ENCODE assay signal across 10 mouse cellular contexts in genomic region chr2:50520169-50520568, GRCm38 (mm10).
DNase-seq lines count a peak whose midpoint lies in the region; ATAC-seq and TF ChIP-seq lines count a peak whose summit lies in the region.
"Had no signal": no experiment of that assay in that cellular context is flagged by ENCODE, and none has a peak within 500 bp of the region (broad histone marks: within the 10 kb centered on the region; RNA-seq: fewer than 3 reads in every experiment).

No protein-coding gene starts in this region.

- H3K36me3 ChIP-seq in limb, embryonic 12.5 days, result no peaks in the 10 kb centered on the region
- no peaks in the 10 kb centered on the region for H3K36me3 ChIP-seq in neural tube, embryonic 15.5 days
- H3K36me3 ChIP-seq in lung, postnatal 0 days (ENCODE audit: insufficient read depth, low read length), result no peaks in the 10 kb centered on the region

- DNase-seq in cerebellum, postnatal 14 days, result peak; percentile 10 to 11
- no peak for DNase-seq in cerebellum, adult 18-20 months
- peak; percentile 5 for DNase-seq in right cerebral cortex, postnatal 4 days
- no peak for DNase-seq in right cerebral cortex, postnatal 10 days (ENCODE audit: low spot score in 2 of 2)
- no peak for DNase-seq in lung, postnatal 0 days (ENCODE audit: low spot score)
- DNase-seq in right cerebral cortex, postnatal 36 days (ENCODE audit: low spot score in 2 of 2), result no peak
- DNase-seq: gastrocnemius, postnatal 36 days; kidney, postnatal 10 days had no signal

- H3K27ac ChIP-seq in limb, embryonic 12.5 days, result no peak overlapping the region
- peak overlapping the region; percentile 33; the same call in 1 of the 2 replicates for H3K27ac ChIP-seq in neural tube, embryonic 15.5 days (replicated peaks)
- no peak overlapping the region for H3K27ac ChIP-seq in lung, postnatal 0 days (ENCODE audit: low read length)

- H3K4me1 ChIP-seq in limb, embryonic 12.5 days (replicated peaks), result peaks cover 14% of the 10 kb centered on the region
- peaks cover 14% of the 10 kb centered on the region for H3K4me1 ChIP-seq in neural tube, embryonic 15.5 days
- no peaks in the 10 kb centered on the region for H3K4me1 ChIP-seq in lung, postnatal 0 days (ENCODE audit: insufficient read depth, low read depth, low read length)

- no peak overlapping the region for H3K9ac ChIP-seq in limb, embryonic 12.5 days (replicated peaks)
- H3K9ac ChIP-seq in neural tube, embryonic 15.5 days (replicated peaks), result no peak overlapping the region
- no peak overlapping the region for H3K9ac ChIP-seq in lung, postnatal 0 days (replicated peaks; ENCODE audit: low read depth)

- no peak for TF ChIP-seq CTCF in lung, postnatal 0 days (IDR thresholded peaks at IDR 0.05)

- 22% methylated on average over 8 of the region's 8 CpGs for WGBS in limb, embryonic 12.5 days
- 34% methylated on average over 8 of the region's 8 CpGs for WGBS in neural tube, embryonic 15.5 days
- WGBS in lung, postnatal 0 days, result 33% methylated on average over 8 of the region's 8 CpGs

- H3K4me3 ChIP-seq in limb, embryonic 12.5 days (replicated peaks), result no peak overlapping the region
- no peak overlapping the region for H3K4me3 ChIP-seq in neural tube, embryonic 15.5 days (replicated peaks)
- no peak overlapping the region for H3K4me3 ChIP-seq in lung, postnatal 0 days (ENCODE audit: low read depth, low read length)

- ATAC-seq in limb, embryonic 12.5 days (ENCODE audit: insufficient number of reproducible peaks, insufficient read depth, low FRiP score, low TSS enrichment, low read depth), result no peak
- ATAC-seq in neural tube, embryonic 15.5 days (ENCODE audit: low FRiP score), result no peak
- ATAC-seq in lung, postnatal 0 days, result no peak

- no peaks in the 10 kb centered on the region for H3K27me3 ChIP-seq in limb, embryonic 12.5 days
- H3K27me3 ChIP-seq in neural tube, embryonic 15.5 days (replicated peaks), result no peaks in the 10 kb centered on the region
- no peaks in the 10 kb centered on the region for H3K27me3 ChIP-seq in lung, postnatal 0 days (replicated peaks; ENCODE audit: insufficient read depth, low read length)

- TF ChIP-seq EP300 in lung, postnatal 0 days (IDR thresholded peaks at IDR 0.05), result no peak

- no peaks in the 10 kb centered on the region for H3K9me3 ChIP-seq in limb, embryonic 12.5 days
- H3K9me3 ChIP-seq in neural tube, embryonic 15.5 days (replicated peaks), result no peaks in the 10 kb centered on the region
- no peaks in the 10 kb centered on the region for H3K9me3 ChIP-seq in lung, postnatal 0 days (ENCODE audit: low read length)

- H3K4me2 ChIP-seq in limb, embryonic 12.5 days, result peak overlapping the region; percentile 26; the same call in 1 of the 2 replicates
- H3K4me2 ChIP-seq in neural tube, embryonic 15.5 days, result no peak overlapping the region
- H3K4me2 ChIP-seq in lung, postnatal 0 days (replicated peaks; ENCODE audit: low read depth, low read length), result no peak overlapping the region

Comparison
In these comparisons a context has a peak if more than half of its experiments do, and no peak if none do; other contexts are left out.
1. DNase-seq: peak in cerebellum, postnatal 14 days (2 of 2) and right cerebral cortex, postnatal 4 days (single experiment); none in cerebellum, adult 18-20 months (0 of 2), right cerebral cortex, postnatal 10 days (0 of 2), lung, postnatal 0 days (single experiment) and right cerebral cortex, postnatal 36 days (0 of 2).